Mouse (Mus musculus) stomach, embryonic 15.5 days (tissue): ENCODE data around the gene Olfml2b. TPM values are rescaled to one million over a fixed set of nuclear protein-coding genes. Genes with fewer than 3 reads are reported as not detected.

Source experiments
- ATAC-seq: fragments of 200-750 bp; cut with Nextera tagmentation; 2 replicates; pipeline ENCODE4 v1.8.0; 2017; ENCODE audit warnings: low read depth, moderate number of reproducible peaks, moderate TSS enrichment; ENCODE audit not compliant: insufficient read depth, low FRiP score
- H3K27ac ChIP-seq: fragments of 300-500 bp; sonication (generic); 2 replicates; pipeline ENCODE4 v1.5.1; 2015; ENCODE audit warnings: mild to moderate bottlenecking, inconsistent platforms
- H3K27me3 ChIP-seq: fragments of 300-500 bp; sonication (generic); replicated peaks from 2 replicates; pipeline ENCODE4 v1.6.1; 2015; ENCODE audit warnings: inconsistent platforms
- H3K36me3 ChIP-seq: fragments of 300-500 bp; sonication (generic); 2 replicates; pipeline ENCODE4 v1.6.1; 2015; ENCODE audit warnings: inconsistent platforms
- H3K4me1 ChIP-seq: fragments of 300-500 bp; sonication (generic); 2 replicates; pipeline ENCODE4 v1.6.1; 2015; ENCODE audit warnings: inconsistent platforms
- H3K4me2 ChIP-seq: fragments of 300-500 bp; sonication (generic); 2 replicates; pipeline ENCODE4 v1.6.1; 2015; ENCODE audit warnings: mild to moderate bottlenecking, inconsistent platforms
- H3K4me3 ChIP-seq: fragments of 300-500 bp; sonication (generic); replicated peaks from 2 replicates; pipeline ENCODE4 v1.5.1; 2015; ENCODE audit warnings: inconsistent platforms
- H3K9ac ChIP-seq: fragments of 300-500 bp; sonication (generic); 2 replicates; pipeline ENCODE4 v1.6.1; 2015; ENCODE audit warnings: inconsistent platforms
- H3K9me3 ChIP-seq: fragments of 300-500 bp; sonication (generic); 2 replicates; pipeline ENCODE4 v1.6.1; 2016; ENCODE audit warnings: inconsistent platforms
- WGBS: fragments of 180-500 bp; shearing (Covaris S2); methylation state at CpG from one replicate; pipeline ENCODE4 v1.1.7; 2015; 5-methylcytosine and 5-hydroxymethylcytosine counted together
- polyA plus RNA-seq: library from polyadenylated mRNA; unstranded; fragments of >200 nt; fragmentation: Nextera tagmentation; extraction: Ambion mirVana; gene quantifications from 2 replicates; pipeline ENCODE4 v1.2.1, GENCODE M21; 2015

Gene Olfml2b
- polyA plus RNA-seq, 1 experiment from 2014 or later = 38.5 TPM

- no peaks in the 10 kb centered on the region for H3K36me3 ChIP-seq
- no peak overlapping the region for H3K4me3 ChIP-seq
- 0 out of 2 replicates have a peak overlapping the region, but pooled peaks have one; percentile 33 for H3K27ac ChIP-seq
- no peaks in the 10 kb centered on the region for H3K9me3 ChIP-seq
- 46% methylated on average over 8 of the region's 8 CpGs for WGBS
- H3K9ac ChIP-seq = no peak overlapping the region
- H3K4me1 ChIP-seq = no peaks in the 10 kb centered on the region
- no peak overlapping the region for H3K4me2 ChIP-seq
- no peaks in the 10 kb centered on the region for H3K27me3 ChIP-seq
- no peak; the same call in 1 of the 2 replicates for ATAC-seq
Measured at GRCm38 (mm10) chr1:170718133-170718810, 73.9 kb downstream of the Olfml2b start.

- Histone ChIP-seq H3K27me3 (no peaks in the 10 kb centered on the region), H3K27ac (no peak overlapping the region), H3K4me1 (no peaks in the 10 kb centered on the region), H3K9ac (no peak overlapping the region), H3K9me3 (no peaks in the 10 kb centered on the region), H3K36me3 (no peaks in the 10 kb centered on the region), H3K4me3 (no peak overlapping the region), H3K4me2 (no peak overlapping the region)
- WGBS = 81% methylated on average over 5 of the region's 5 CpGs
- no peak for ATAC-seq
Measured at GRCm38 (mm10) chr1:170721560-170721959, 77.2 kb downstream of the Olfml2b start.

- H3K36me3 ChIP-seq = no peaks in the 10 kb centered on the region
- ATAC-seq = no peak
- WGBS = 75% methylated on average over 6 of the region's 6 CpGs
Measured at GRCm38 (mm10) chr1:170728524-170728923, 84.2 kb downstream of the Olfml2b start.

GRCm38 (mm10) chr1:170729267-170729962, 85.1 kb downstream of the Olfml2b start:
- H3K9ac ChIP-seq = no peak overlapping the region
- no peak overlapping the region for H3K4me2 ChIP-seq
- no peak overlapping the region for H3K4me3 ChIP-seq
- 74% methylated on average over 8 of the region's 8 CpGs for WGBS
- no peaks in the 10 kb centered on the region for H3K4me1 ChIP-seq
- no peaks in the 10 kb centered on the region for H3K9me3 ChIP-seq
- H3K27ac ChIP-seq = no peak overlapping the region
- H3K27me3 ChIP-seq = no peaks in the 10 kb centered on the region
- ATAC-seq = no peak
- no peaks in the 10 kb centered on the region for H3K36me3 ChIP-seq

More at GRCm38 (mm10) chr1:170728524-170728923, 84.2 kb downstream of the Olfml2b start:
- Histone ChIP-seq H3K4me3 (no peak overlapping the region), H3K4me1 (no peaks in the 10 kb centered on the region), H3K9me3 (no peaks in the 10 kb centered on the region), H3K27ac (no peak overlapping the region), H3K27me3 (no peaks in the 10 kb centered on the region), H3K4me2 (no peak overlapping the region), H3K9ac (no peak overlapping the region)

GRCm38 (mm10) chr1:170731865-170732595, 87.7 kb downstream of the Olfml2b start:
- 67% methylated on average over 11 of the region's 11 CpGs for WGBS
- Histone ChIP-seq H3K9me3 (no peaks in the 10 kb centered on the region), H3K36me3 (no peaks in the 10 kb centered on the region), H3K9ac (no peak overlapping the region), H3K4me1 (no peaks in the 10 kb centered on the region), H3K27me3 (no peaks in the 10 kb centered on the region), H3K4me3 (no peak overlapping the region), H3K4me2 (no peak overlapping the region), H3K27ac (no peak overlapping the region)
- ATAC-seq = no peak

Other genes with a start within 250 kb of the Olfml2b start
- gene Nos1ap, start 54.7 kb upstream of the Olfml2b start, polyA plus RNA-seq = 14.7 and 15.5 TPM in 2 replicates
- gene Atf6, start 223.2 kb downstream of the Olfml2b start, polyA plus RNA-seq = 8.9 and 9.5 TPM in 2 replicates
- gene Gm26620, start 240.5 kb downstream of the Olfml2b start, polyA plus RNA-seq = 1.1 TPM in 2 replicates
- 47.1 and 47.3 TPM in 2 replicates for gene Dusp12, start 241.0 kb downstream of the Olfml2b start, polyA plus RNA-seq